Mouse (Mus musculus): ENCODE data around the gene Socs2.

DNA sequence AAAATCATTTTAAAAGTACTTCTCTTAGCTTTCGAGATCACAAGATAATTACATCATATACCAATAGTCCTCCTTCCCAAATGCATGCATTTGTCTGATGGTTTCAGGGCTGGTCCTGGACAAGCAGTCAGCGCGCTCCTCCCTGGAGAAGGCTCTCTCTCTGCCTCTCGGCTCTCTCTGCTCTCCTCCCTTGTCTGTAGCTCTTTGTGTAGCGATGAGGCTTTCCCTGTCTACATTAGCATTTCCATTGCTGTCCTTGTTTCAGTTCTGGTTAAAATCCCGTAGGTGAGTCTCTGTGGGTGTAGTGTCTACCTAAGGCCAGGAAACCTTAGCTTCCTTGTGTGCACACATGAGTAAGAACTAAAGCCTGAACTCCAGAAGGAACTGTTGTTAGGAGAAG, 62.9 kb downstream of the Socs2 start:
- TF ChIP-seq CTCF (IDR thresholded peaks at IDR 0.05; ENCODE audit: low read depth, low read length) (no peak), POLR2A (IDR thresholded peaks at IDR 0.05; ENCODE audit: extremely low read depth, insufficient read depth, low read length) (no peak)
